Mouse (Mus musculus) liver (tissue): Measurements from ENCODE around the gene Ptma.

Experiments used
- DNase-seq: peaks from one replicate; pipeline ENCODE4 v3.0.0-alpha.2; 2020; ENCODE audit warnings: mixed read lengths

Ptma gene

DNA sequence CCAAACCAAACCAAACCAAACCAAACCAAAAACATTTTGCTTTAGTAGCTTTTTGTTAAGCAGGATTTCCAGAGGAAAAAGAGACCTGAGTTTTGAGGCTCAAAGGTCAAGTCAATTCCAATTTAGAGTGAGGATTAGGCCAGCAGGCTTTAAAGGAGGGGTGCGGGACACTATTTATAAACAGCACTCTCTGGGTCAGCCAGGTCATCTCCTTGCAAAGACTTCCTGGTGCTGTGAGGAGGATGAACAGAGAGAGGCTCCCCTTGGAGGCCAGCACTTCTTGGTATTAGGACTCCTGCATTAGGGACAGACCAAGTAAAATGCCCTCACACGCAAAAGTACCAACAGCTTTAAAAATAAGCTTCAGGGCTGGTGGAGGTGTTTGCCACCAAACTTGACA, 25.4 kb downstream of the Ptma start:
- no peak for DNase-seq

DNA sequence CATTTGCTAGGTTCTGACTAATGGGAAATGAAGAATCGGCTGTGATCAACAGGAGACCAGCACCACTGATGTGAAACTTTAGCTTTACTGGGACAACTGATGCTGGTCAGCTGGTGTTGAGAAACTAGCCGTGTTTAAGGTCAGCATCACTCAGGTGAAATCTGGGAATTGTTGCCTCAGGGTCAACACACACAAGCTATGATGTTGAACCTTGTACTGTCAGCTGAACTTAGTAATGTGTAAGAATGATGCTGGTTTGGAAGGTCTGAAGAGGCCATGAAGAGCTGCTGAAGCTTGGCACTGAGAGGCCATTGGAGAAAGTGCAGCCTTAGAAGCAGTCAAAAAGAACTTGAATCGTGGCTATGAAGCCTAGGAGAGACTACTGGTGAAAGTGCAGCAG, 29.1 kb downstream of the Ptma start:
- no peak for DNase-seq

DNA sequence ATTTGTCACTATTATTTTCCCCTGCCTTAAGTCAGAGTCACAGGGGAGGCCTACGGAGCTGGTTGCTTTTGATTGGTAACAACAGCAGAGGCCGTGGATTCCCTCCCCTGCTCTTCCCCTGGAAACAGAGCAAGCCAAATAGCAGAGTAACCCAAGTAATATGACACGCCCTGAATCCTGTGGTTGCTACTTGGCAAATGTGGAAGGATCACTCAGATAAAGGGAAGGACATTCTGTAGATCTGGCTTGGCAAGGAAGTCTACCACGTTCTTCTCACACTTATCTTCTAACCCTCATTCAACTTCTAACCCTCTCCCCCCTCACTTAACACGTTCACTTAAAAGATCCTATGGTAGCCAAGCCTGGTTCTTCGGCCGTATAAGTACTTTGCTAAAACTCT, 31.3 kb downstream of the Ptma start:
- DNase-seq, result peak; percentile 13

DNA sequence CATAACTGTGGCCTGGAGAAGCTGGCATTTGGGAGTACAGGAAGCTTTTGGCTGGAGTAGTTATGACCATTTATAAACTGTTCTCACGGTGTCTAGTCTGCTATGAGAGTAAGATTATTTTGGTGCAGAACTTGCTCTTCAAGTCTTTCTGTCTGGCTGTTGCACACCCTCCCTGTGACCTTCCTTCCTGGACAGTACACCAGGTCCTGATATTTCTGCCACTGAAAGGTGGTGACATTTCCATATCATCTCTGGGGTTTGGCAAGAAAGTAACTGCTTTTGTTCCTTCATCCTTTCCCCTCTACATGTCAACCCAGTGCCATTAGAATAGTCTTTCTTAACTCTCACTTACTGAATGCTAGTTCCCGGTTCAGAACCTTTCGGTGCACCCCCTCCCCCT, 32.7 kb downstream of the Ptma start:
- no peak for DNase-seq

DNA sequence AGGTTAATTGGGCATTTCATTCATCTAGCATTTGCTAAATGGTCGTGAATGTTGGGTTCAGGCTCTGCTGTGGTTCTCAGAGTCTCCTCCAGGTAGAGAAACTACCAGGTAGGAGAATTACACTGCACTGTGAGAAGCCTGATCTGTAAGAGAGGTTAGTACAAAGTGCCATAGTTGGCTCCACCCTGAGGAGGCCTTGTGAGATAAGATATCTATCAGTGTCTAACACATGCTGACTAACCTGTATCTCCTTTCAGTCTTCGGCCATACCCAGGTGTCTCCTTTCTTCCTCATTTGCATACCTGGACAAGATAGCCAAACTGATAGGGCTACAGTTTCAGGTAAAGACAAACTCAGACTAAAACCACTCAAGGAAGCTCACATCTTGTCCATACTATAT, 36.1 kb downstream of the Ptma start:
- DNase-seq, result no peak

DNA sequence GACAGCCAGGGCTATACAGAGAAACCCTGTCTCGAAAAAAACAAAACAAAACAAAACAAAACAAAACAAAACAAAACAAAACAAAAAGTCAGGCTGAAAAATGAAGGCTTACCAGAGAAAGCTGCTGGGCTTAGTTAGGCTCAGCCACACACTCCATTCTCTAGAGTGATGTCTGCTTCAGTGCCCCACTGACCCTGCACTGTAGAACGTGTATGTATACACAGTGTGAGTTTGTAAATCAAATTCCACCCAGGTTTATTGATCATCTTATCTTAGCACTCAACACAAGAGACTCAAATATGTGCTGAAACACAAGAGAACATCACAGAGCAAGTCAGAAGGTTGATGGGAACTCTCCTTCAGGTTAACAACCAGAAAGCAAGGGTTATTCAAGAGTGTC, 41.9 kb downstream of the Ptma start:
- no peak for DNase-seq

DNA sequence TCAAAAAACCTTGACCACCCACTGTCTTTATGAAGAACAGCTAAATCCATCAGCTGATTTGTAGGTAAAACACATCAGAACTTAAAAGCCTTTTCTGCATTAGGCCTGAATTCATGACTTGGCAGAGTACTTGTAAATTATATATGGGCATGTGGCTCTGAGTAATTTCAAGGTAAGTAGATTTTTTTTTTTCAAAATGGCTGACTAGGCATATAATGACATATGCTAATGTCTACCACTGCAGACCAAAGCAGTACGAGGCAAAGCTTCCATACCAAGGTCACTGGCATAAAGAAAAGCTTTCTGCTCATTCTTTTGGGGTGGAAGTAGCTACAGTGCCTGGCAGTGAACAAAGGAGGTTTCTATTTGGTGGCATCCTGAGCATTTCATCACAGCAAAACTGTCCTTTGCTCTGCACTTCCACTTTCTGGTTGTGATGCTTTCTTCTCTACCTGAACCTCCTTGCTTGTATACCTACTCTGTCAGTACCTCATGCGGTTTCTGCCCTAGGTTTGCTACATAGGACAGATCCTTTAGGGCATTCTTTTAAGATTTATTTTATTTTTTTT, 42.9 kb downstream of the Ptma start:
- DNase-seq, result no peak

DNA sequence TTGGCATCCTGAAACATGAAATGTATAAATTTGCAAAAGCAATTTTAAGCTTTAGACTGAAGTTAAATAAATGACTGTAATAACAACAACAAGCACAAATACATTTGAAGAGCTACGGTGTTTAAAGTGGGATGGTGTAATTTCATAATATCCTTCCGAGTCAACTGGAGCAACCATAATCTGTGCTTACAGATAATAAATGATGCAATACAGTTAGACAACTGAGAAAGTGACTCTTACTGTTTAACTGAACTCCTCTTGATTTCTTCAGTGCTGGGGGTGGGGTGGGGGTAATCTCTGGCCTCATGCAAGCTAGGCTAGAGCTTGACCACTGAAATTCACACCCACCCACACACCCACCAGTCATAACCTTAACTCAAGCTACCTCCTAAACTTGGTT, 44.9 kb downstream of the Ptma start:
- no peak for DNase-seq

DNA sequence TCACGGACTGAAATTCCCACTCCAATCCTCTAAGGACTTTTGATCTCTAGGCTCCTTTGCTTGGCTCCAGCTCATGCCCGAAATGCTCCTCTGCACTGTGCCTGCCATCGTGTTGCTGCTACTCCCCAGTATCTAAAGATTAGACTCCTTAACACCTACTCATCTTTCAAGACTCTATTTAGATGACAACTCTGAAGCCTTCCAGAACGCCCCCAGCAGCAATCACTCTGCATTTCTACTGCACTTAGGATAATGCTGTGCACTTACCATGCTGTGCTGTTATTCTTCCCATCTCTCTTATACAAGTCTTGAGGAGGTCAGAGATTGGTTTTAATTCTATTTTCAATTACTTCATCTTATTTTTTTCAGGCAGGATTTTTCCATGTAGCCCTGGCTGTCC, 45.4 kb downstream of the Ptma start:
- no peak for DNase-seq
